Mouse (Mus musculus): ENCODE results near the gene Mob2. TPM values are rescaled to one million over a fixed set of nuclear protein-coding genes. Genes with fewer than 3 reads are reported as not detected.
A peak's percentile ranks its signal among the peaks of the same experiment; 100 is the strongest.

Mob2 gene
- polyA plus RNA-seq, 1 experiment: 50.7 TPM

- peaks cover 18% of the 10 kb centered on the region for H3K4me1 ChIP-seq (ENCODE audit: control insufficient read depth, insufficient read depth, low read length)
- H3K4me3 ChIP-seq (ENCODE audit: insufficient read depth, low read length): no peak overlapping the region
- H3K27ac ChIP-seq (ENCODE audit: insufficient read depth, low read length): no peak overlapping the region
- no peak for TF ChIP-seq POLR2A (IDR thresholded peaks at IDR 0.05; ENCODE audit: extremely low read depth, insufficient read depth, low read length)
- TF ChIP-seq CTCF (IDR thresholded peaks at IDR 0.05; ENCODE audit: extremely low read depth, insufficient read depth, low read length): no peak
These were observed 29.0 kb upstream of the Mob2 start for GRCm38 (mm10) chr7:142089648-142090447.

- no peak for TF ChIP-seq CTCF (IDR thresholded peaks at IDR 0.05; ENCODE audit: extremely low read depth, insufficient read depth, low read length)
- no peak for TF ChIP-seq POLR2A (IDR thresholded peaks at IDR 0.05; ENCODE audit: extremely low read depth, insufficient read depth, low read length)
- Histone ChIP-seq H3K27ac (ENCODE audit: insufficient read depth, low read length) (no peak overlapping the region), H3K4me3 (ENCODE audit: insufficient read depth, low read length) (no peak overlapping the region), H3K4me1 (ENCODE audit: control insufficient read depth, insufficient read depth, low read length) (peaks cover 21% of the 10 kb centered on the region)
These were observed 28.0 kb upstream of the Mob2 start for GRCm38 (mm10) chr7:142088886-142089285.

- H3K4me1 ChIP-seq (ENCODE audit: control insufficient read depth, insufficient read depth, low read length): peaks cover 19% of the 10 kb centered on the region
- TF ChIP-seq POLR2A (IDR thresholded peaks at IDR 0.05; ENCODE audit: extremely low read depth, insufficient read depth, low read length): no peak
- TF ChIP-seq CTCF (IDR thresholded peaks at IDR 0.05; ENCODE audit: extremely low read depth, insufficient read depth, low read length): no peak
These were observed 26.3 kb upstream of the Mob2 start for GRCm38 (mm10) chr7:142087069-142087652.

GRCm38 (mm10) chr7:142086159-142086905, 25.5 kb upstream of the Mob2 start:
- TF ChIP-seq CTCF (IDR thresholded peaks at IDR 0.05; ENCODE audit: extremely low read depth, insufficient read depth, low read length): no peak
- no peak for TF ChIP-seq POLR2A (IDR thresholded peaks at IDR 0.05; ENCODE audit: extremely low read depth, insufficient read depth, low read length)
- no peak overlapping the region for H3K27ac ChIP-seq (ENCODE audit: insufficient read depth, low read length)
- H3K4me3 ChIP-seq (ENCODE audit: insufficient read depth, low read length): no peak overlapping the region
- peaks cover 17% of the 10 kb centered on the region for H3K4me1 ChIP-seq (ENCODE audit: control insufficient read depth, insufficient read depth, low read length)

More at GRCm38 (mm10) chr7:142087069-142087652, 26.3 kb upstream of the Mob2 start:
- no peak overlapping the region for H3K27ac ChIP-seq (ENCODE audit: insufficient read depth, low read length)
- no peak overlapping the region for H3K4me3 ChIP-seq (ENCODE audit: insufficient read depth, low read length)

- Histone ChIP-seq H3K27ac (ENCODE audit: insufficient read depth, low read length) (0 out of 2 replicates have a peak overlapping the region, but pooled peaks have one; percentile 11), H3K4me1 (ENCODE audit: control insufficient read depth, insufficient read depth, low read length) (peaks cover 8% of the 10 kb centered on the region), H3K4me3 (ENCODE audit: insufficient read depth, low read length) (no peak overlapping the region)
- TF ChIP-seq CTCF (IDR thresholded peaks at IDR 0.05; ENCODE audit: extremely low read depth, insufficient read depth, low read length) (no peak), POLR2A (IDR thresholded peaks at IDR 0.05; ENCODE audit: extremely low read depth, insufficient read depth, low read length) (no peak)
These were observed 24.0 kb upstream of the Mob2 start for GRCm38 (mm10) chr7:142084820-142085219.

- Histone ChIP-seq H3K4me1 (ENCODE audit: control insufficient read depth, insufficient read depth, low read length) (peaks cover 5% of the 10 kb centered on the region), H3K27ac (ENCODE audit: insufficient read depth, low read length) (peak overlapping the region; percentile 59), H3K4me3 (ENCODE audit: insufficient read depth, low read length) (no peak overlapping the region)
- TF ChIP-seq CTCF (IDR thresholded peaks at IDR 0.05; ENCODE audit: extremely low read depth, insufficient read depth, low read length) (no peak), POLR2A (IDR thresholded peaks at IDR 0.05; ENCODE audit: extremely low read depth, insufficient read depth, low read length) (no peak)
These were observed 23.5 kb upstream of the Mob2 start for GRCm38 (mm10) chr7:142084395-142084794.

GRCm38 (mm10) chr7:142083588-142084317, 22.9 kb upstream of the Mob2 start:
- H3K4me1 ChIP-seq (ENCODE audit: control insufficient read depth, insufficient read depth, low read length): peaks cover 5% of the 10 kb centered on the region
- no peak for TF ChIP-seq POLR2A (IDR thresholded peaks at IDR 0.05; ENCODE audit: extremely low read depth, insufficient read depth, low read length)
- TF ChIP-seq CTCF (IDR thresholded peaks at IDR 0.05; ENCODE audit: extremely low read depth, insufficient read depth, low read length): no peak
- H3K4me3 ChIP-seq (ENCODE audit: insufficient read depth, low read length): no peak overlapping the region
- peak overlapping the region; percentile 59 for H3K27ac ChIP-seq (ENCODE audit: insufficient read depth, low read length)

- TF ChIP-seq POLR2A (IDR thresholded peaks at IDR 0.05; ENCODE audit: extremely low read depth, insufficient read depth, low read length): no peak
- no peak for TF ChIP-seq CTCF (IDR thresholded peaks at IDR 0.05; ENCODE audit: extremely low read depth, insufficient read depth, low read length)
- peaks cover 8% of the 10 kb centered on the region for H3K4me1 ChIP-seq (ENCODE audit: control insufficient read depth, insufficient read depth, low read length)
- H3K27ac ChIP-seq (ENCODE audit: insufficient read depth, low read length): no peak overlapping the region
These were observed 21.7 kb upstream of the Mob2 start for GRCm38 (mm10) chr7:142082607-142083006.

GRCm38 (mm10) chr7:142082179-142082578, 21.3 kb upstream of the Mob2 start:
- Histone ChIP-seq H3K4me3 (ENCODE audit: insufficient read depth, low read length) (no peak overlapping the region), H3K4me1 (ENCODE audit: control insufficient read depth, insufficient read depth, low read length) (peaks cover 9% of the 10 kb centered on the region), H3K27ac (ENCODE audit: insufficient read depth, low read length) (no peak overlapping the region)
- TF ChIP-seq POLR2A (IDR thresholded peaks at IDR 0.05; ENCODE audit: extremely low read depth, insufficient read depth, low read length) (no peak), CTCF (IDR thresholded peaks at IDR 0.05; ENCODE audit: extremely low read depth, insufficient read depth, low read length) (no peak)

More at GRCm38 (mm10) chr7:142082607-142083006, 21.7 kb upstream of the Mob2 start:
- H3K4me3 ChIP-seq (ENCODE audit: insufficient read depth, low read length): no peak overlapping the region
